ENCODE assay signal across 1 mouse cellular context in genomic region chr9:44881941-44882435, GRCm38 (mm10).
TF ChIP-seq lines count a peak whose summit lies in the region.

No protein-coding gene starts in this region.

TF ChIP-seq in CH12.LX, 34 proteins besides CTCF, POLR2A, EP300 and RAD21 (continued from another document):
- TF ChIP-seq BHLHE40 (IDR thresholded peaks at IDR 0.05; ENCODE audit: low read depth, low read length), result no peak; the same call in 1 of the 2 replicates
- TF ChIP-seq IRF4 (IDR thresholded peaks at IDR 0.05; ENCODE audit: low read depth, low read length), result peak; percentile 35; the same call in 1 of the 2 replicates
- no peak for TF ChIP-seq USF2 (conservative IDR thresholded peaks at IDR 0.05; ENCODE audit: low read depth, low read length)
- no peak for TF ChIP-seq ZKSCAN1 (IDR thresholded peaks at IDR 0.05; ENCODE audit: borderline replicate concordance, low read depth, low read length)
- peak; percentile 86 for TF ChIP-seq ZMIZ1 (IDR thresholded peaks at IDR 0.05; ENCODE audit: low read depth, low read length)
- no peak for TF ChIP-seq UBTF (IDR thresholded peaks at IDR 0.05; ENCODE audit: low read depth, low read length)
- TF ChIP-seq POLR2AphosphoS2 (IDR thresholded peaks at IDR 0.05; ENCODE audit: low read depth, low read length), result peak; percentile 82
- TF ChIP-seq MAFK (IDR thresholded peaks at IDR 0.05; ENCODE audit: insufficient replicate concordance, low read length), result no peak
- no peak for TF ChIP-seq KAT2A (IDR thresholded peaks at IDR 0.05; ENCODE audit: insufficient replicate concordance, low read length)
- peak; percentile 54 for TF ChIP-seq MXI1 (IDR thresholded peaks at IDR 0.05; ENCODE audit: low read depth, low read length)
- TF ChIP-seq CHD2 (IDR thresholded peaks at IDR 0.05; ENCODE audit: low read length), result no peak
- TF ChIP-seq MEF2A (IDR thresholded peaks at IDR 0.05; ENCODE audit: borderline replicate concordance, low read depth, low read length), result peak; percentile 9; the same call in 1 of the 2 replicates
- TF ChIP-seq TBP (conservative IDR thresholded peaks at IDR 0.05; ENCODE audit: low read depth, low read length), result peak; percentile 73
- peak; percentile 29; the same call in 1 of the 2 replicates for TF ChIP-seq HCFC1 (IDR thresholded peaks at IDR 0.05; ENCODE audit: low read depth, low read length)
- peak; percentile 81; the same call in 1 of the 2 replicates for TF ChIP-seq MAZ (IDR thresholded peaks at IDR 0.05; ENCODE audit: low read depth, low read length)
- no peak for TF ChIP-seq GABPA (IDR thresholded peaks at IDR 0.05; ENCODE audit: insufficient replicate concordance, low read depth, low read length)
- TF ChIP-seq USF1 (IDR thresholded peaks at IDR 0.05; ENCODE audit: low read depth, low read length), result no peak
- TF ChIP-seq PAX5 (IDR thresholded peaks at IDR 0.05; ENCODE audit: low read length), result no peak
- peak; percentile 61; the same call in 1 of the 2 replicates for TF ChIP-seq SIN3A (IDR thresholded peaks at IDR 0.05; ENCODE audit: low read length)
- TF ChIP-seq E2F4 (IDR thresholded peaks at IDR 0.05; ENCODE audit: insufficient replicate concordance, low read depth, low read length), result no peak
- no peak for TF ChIP-seq ETS1 (conservative IDR thresholded peaks at IDR 0.05; ENCODE audit: low read depth, low read length)
- peak; percentile 63; the same call in 1 of the 2 replicates for TF ChIP-seq MAX (IDR thresholded peaks at IDR 0.05; ENCODE audit: low read length)
- no peak for TF ChIP-seq MYC (IDR thresholded peaks at IDR 0.05; ENCODE audit: low read depth, low read length)
- no peak for TF ChIP-seq CHD1 (IDR thresholded peaks at IDR 0.05; ENCODE audit: low read depth, low read length)
- TF ChIP-seq TCF12 (IDR thresholded peaks at IDR 0.05; ENCODE audit: low read depth, low read length), result peak; percentile 63
